Mouse (Mus musculus) heart, postnatal 0 days (tissue): ENCODE measurements at regions not wholly inside any gene's neighbourhood (a gene's known extent, or its start where the extent isn't known, plus 50 kb on each side); places are given as distances from the start of the nearest gene placed in this dataset.

Experiments
- ATAC-seq: fragments of 200-750 bp; cut with Nextera tagmentation; 2 replicates; pipeline ENCODE4 v1.8.0; 2017; ENCODE audit warnings: low read depth, moderate number of reproducible peaks, moderate library complexity; ENCODE audit not compliant: insufficient read depth
- DNase-seq: peaks from one replicate; pipeline ENCODE4 v3.0.0-alpha.2; 2016; ENCODE audit warnings: low spot score
- H3K27ac ChIP-seq: fragments of 300-500 bp; sonication (generic); 2 replicates; pipeline ENCODE4 v1.5.1; 2014; ENCODE audit warnings: low read depth, mild to moderate bottlenecking
- H3K27me3 ChIP-seq: fragments of 300-500 bp; sonication (generic); 2 replicates; pipeline ENCODE4 v1.6.1; 2014; ENCODE audit warnings: low read length, mixed read lengths; ENCODE audit not compliant: control insufficient read depth, insufficient read depth
- H3K36me3 ChIP-seq: fragments of 300-500 bp; sonication (generic); replicated peaks from 2 replicates; pipeline ENCODE4 v1.6.1; 2014; ENCODE audit warnings: low read length, mixed read lengths; ENCODE audit not compliant: control insufficient read depth, insufficient read depth
- H3K4me1 ChIP-seq: fragments of 300-500 bp; sonication (generic); 2 replicates; pipeline ENCODE4 v1.6.1; 2014; ENCODE audit warnings: antibody characterized with exemption; ENCODE audit not compliant: control insufficient read depth, insufficient read depth
- H3K4me2 ChIP-seq: fragments of 300-500 bp; sonication (generic); 2 replicates; pipeline ENCODE4 v1.6.1; 2014; ENCODE audit warnings: low read depth, mild to moderate bottlenecking, low read length, moderate library complexity
- H3K4me3 ChIP-seq: fragments of 300-500 bp; sonication (generic); 2 replicates; pipeline ENCODE4 v1.5.1; 2014; ENCODE audit warnings: low read depth, low read length
- H3K9ac ChIP-seq: fragments of 300-500 bp; sonication (generic); replicated peaks from 2 replicates; pipeline ENCODE4 v1.6.1; 2014; ENCODE audit warnings: low read depth, low read length, mixed read lengths
- H3K9me3 ChIP-seq: fragments of 300-500 bp; sonication (generic); replicated peaks from 2 replicates; pipeline ENCODE4 v1.6.1; 2016; ENCODE audit warnings: low read length; ENCODE audit not compliant: control insufficient read depth
- CTCF ChIP-seq: IDR thresholded peaks from 2 replicates; pipeline ENCODE4 v1.5.1; 2016; ENCODE audit warnings: antibody characterized with exemption, control low read depth, low read depth
- EP300 ChIP-seq: IDR thresholded peaks from 2 replicates; pipeline ENCODE4 v1.6.1; 2016; ENCODE audit warnings: antibody characterized with exemption, low read depth
- WGBS: fragments of 180-500 bp; shearing (Covaris S2); extraction: QIAGEN DNeasy Blood & Tissue Kit; methylation state at CpG from one replicate; pipeline ENCODE4 v1.1.7; 2014; 5-methylcytosine and 5-hydroxymethylcytosine counted together

DNA sequence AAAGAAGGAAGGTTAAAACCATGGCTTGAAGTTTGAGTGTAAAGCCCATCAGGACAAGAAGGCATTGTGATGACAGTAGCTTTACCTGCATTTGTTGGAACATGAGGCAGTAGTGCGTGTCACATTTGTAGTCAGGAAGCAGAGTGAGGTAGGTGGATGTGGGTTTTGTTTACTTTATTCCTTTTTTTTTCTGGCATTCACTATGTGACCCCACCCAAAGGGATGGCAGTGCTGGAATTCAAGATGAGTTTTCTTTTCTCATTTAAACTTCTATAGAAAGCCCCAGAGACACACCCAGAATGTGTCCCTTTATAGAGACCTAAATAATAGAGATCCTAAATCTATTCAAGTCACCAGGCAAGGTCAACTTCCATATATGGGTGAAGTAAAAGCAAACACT, 131.6 kb upstream of the Pcdh10 start:
- Histone ChIP-seq H3K36me3 (no peaks in the 10 kb centered on the region), H3K4me3 (no peak overlapping the region), H3K9me3 (no peaks in the 10 kb centered on the region), H3K4me2 (no peak overlapping the region), H3K9ac (no peak overlapping the region), H3K27me3 (no peaks in the 10 kb centered on the region), H3K27ac (no peak overlapping the region), H3K4me1 (no peaks in the 10 kb centered on the region)
- no peak for TF ChIP-seq EP300
- TF ChIP-seq CTCF, result no peak
- DNase-seq (no peak), ATAC-seq (no peak)
- 74% methylated on average over 1 of the region's 1 CpGs for whole genome bisulfite sequencing

DNA sequence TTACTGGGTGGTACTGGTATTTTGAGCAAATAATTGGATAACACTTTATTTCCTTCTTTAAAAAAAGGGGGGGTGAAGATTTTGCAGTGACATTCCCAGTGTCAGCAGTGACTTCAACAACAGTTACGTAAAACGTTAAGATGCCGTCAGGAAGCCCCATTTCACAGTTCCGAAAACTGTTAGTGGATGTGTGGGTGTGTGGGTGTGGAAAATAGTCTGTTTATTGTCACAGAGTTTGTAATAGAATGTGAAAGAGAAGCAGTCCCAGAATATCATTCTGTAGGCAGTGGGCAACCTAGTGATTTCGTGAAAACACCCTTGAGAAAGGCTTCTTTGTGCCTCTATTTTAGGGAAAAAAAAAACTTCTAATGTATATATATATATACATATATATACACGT, 101.4 kb upstream of the Pcdh10 start:
- no peaks in the 10 kb centered on the region for H3K9me3 ChIP-seq
- DNase-seq, result no peak
- WGBS, result 71% methylated on average over 6 of the region's 6 CpGs
- H3K36me3 ChIP-seq, result no peaks in the 10 kb centered on the region
- no peak for TF ChIP-seq EP300
- TF ChIP-seq CTCF, result no peak
- no peak for ATAC-seq
- H3K9ac ChIP-seq, result no peak overlapping the region
- no peak overlapping the region for H3K4me2 ChIP-seq
- H3K4me1 ChIP-seq, result no peaks in the 10 kb centered on the region
- no peaks in the 10 kb centered on the region for H3K27me3 ChIP-seq
- H3K27ac ChIP-seq, result no peak overlapping the region
- no peak overlapping the region for H3K4me3 ChIP-seq

GRCm38 (mm10) chr3:45297242-45297853, 80.8 kb upstream of the Pcdh10 start:
- TF ChIP-seq CTCF (no peak), EP300 (no peak)
- Histone ChIP-seq H3K27ac (no peak overlapping the region), H3K36me3 (no peaks in the 10 kb centered on the region), H3K4me1 (no peaks in the 10 kb centered on the region), H3K9me3 (no peaks in the 10 kb centered on the region), H3K4me3 (no peak overlapping the region), H3K27me3 (no peaks in the 10 kb centered on the region), H3K9ac (no peak overlapping the region), H3K4me2 (no peak overlapping the region)
- DNase-seq, result no peak
- no peak for ATAC-seq
- WGBS, result 67% methylated on average over 12 of the region's 12 CpGs

GRCm38 (mm10) chr3:45319257-45319656, 58.9 kb upstream of the Pcdh10 start:
- H3K4me2 ChIP-seq, result no peak overlapping the region
- no peaks in the 10 kb centered on the region for H3K27me3 ChIP-seq
- ATAC-seq, result no peak
- no peak for DNase-seq
- 38% methylated on average over 2 of the region's 2 CpGs for WGBS
- H3K9ac ChIP-seq, result no peak overlapping the region
- H3K9me3 ChIP-seq, result no peaks in the 10 kb centered on the region
- H3K4me3 ChIP-seq, result no peak overlapping the region
- no peaks in the 10 kb centered on the region for H3K4me1 ChIP-seq
- no peak for TF ChIP-seq EP300
- peak; percentile 16 for TF ChIP-seq CTCF
- no peak overlapping the region for H3K27ac ChIP-seq
- no peaks in the 10 kb centered on the region for H3K36me3 ChIP-seq
